Mouse (Mus musculus) NIH3T3 (cell line): Measurements from ENCODE around the gene Crtc1.
A peak's percentile ranks its signal among the peaks of the same experiment; 100 is the strongest.

ENCODE experiments used
- DNase-seq: peaks from one replicate; pipeline ENCODE4 v3.0.0-alpha.2; 2012; ENCODE audit warnings: low read depth

Gene Crtc1

GRCm38 (mm10) chr8:70421349-70422104 lies 17.9 kb downstream of the Crtc1 start:
- DNase-seq: no peak

GRCm38 (mm10) chr8:70419879-70420643 lies 19.3 kb downstream of the Crtc1 start:
- no peak for DNase-seq

GRCm38 (mm10) chr8:70418954-70419353 lies 20.4 kb downstream of the Crtc1 start:
- peak; percentile 41 for DNase-seq

GRCm38 (mm10) chr8:70417914-70418313 lies 21.5 kb downstream of the Crtc1 start:
- DNase-seq: no peak

GRCm38 (mm10) chr8:70416941-70417340 lies 22.4 kb downstream of the Crtc1 start:
- DNase-seq: no peak

- DNase-seq: peak; percentile 56
These were observed 23.6 kb downstream of the Crtc1 start for GRCm38 (mm10) chr8:70415540-70416451.

GRCm38 (mm10) chr8:70414310-70414946 lies 25.0 kb downstream of the Crtc1 start:
- DNase-seq: no peak

- DNase-seq: no peak
These were observed 29.1 kb downstream of the Crtc1 start for GRCm38 (mm10) chr8:70410281-70410680.

GRCm38 (mm10) chr8:70409455-70409871 lies 29.9 kb downstream of the Crtc1 start:
- no peak for DNase-seq

- DNase-seq: no peak
These were observed 30.4 kb downstream of the Crtc1 start for GRCm38 (mm10) chr8:70409019-70409418.

- DNase-seq: no peak
These were observed 31.1 kb downstream of the Crtc1 start for GRCm38 (mm10) chr8:70408301-70408700.

- DNase-seq: no peak
These were observed 32.8 kb downstream of the Crtc1 start for GRCm38 (mm10) chr8:70406427-70407069.

GRCm38 (mm10) chr8:70405189-70405588 lies 34.2 kb downstream of the Crtc1 start:
- no peak for DNase-seq

- no peak for DNase-seq
These were observed 35.2 kb downstream of the Crtc1 start for GRCm38 (mm10) chr8:70404212-70404611.

GRCm38 (mm10) chr8:70397611-70398563 lies 41.5 kb downstream of the Crtc1 start:
- no peak for DNase-seq

- DNase-seq: no peak
These were observed 43.2 kb downstream of the Crtc1 start for GRCm38 (mm10) chr8:70396184-70396583.

GRCm38 (mm10) chr8:70395649-70396048 lies 43.7 kb downstream of the Crtc1 start:
- no peak for DNase-seq

- no peak for DNase-seq
These were observed 44.9 kb downstream of the Crtc1 start for GRCm38 (mm10) chr8:70394269-70394998.

- DNase-seq: no peak
These were observed 46.3 kb downstream of the Crtc1 start for GRCm38 (mm10) chr8:70393087-70393486.
